Mouse (Mus musculus): ENCODE results near the gene Inpp1. TPM values are rescaled to one million over a fixed set of nuclear protein-coding genes. Genes with fewer than 3 reads are reported as not detected.

Inpp1 gene
- total RNA-seq (2021): 33.2 and 36.4 TPM in 2 replicates
- long read RNA-seq, experiment 1, full-length matches to known transcripts: 24 of 33 reads
- long read RNA-seq, experiment 1, partial matches to known transcripts: 1 of 33 reads
- long read RNA-seq, experiment 1, other reads (novel, unspliced or antisense): 8 of 33 reads
- long read RNA-seq, experiment 2, full-length matches to known transcripts: 21 of 48 reads
- long read RNA-seq, experiment 2, partial matches to known transcripts: 9 of 48 reads
- long read RNA-seq, experiment 2, other reads (novel, unspliced or antisense): 18 of 48 reads

DNA sequence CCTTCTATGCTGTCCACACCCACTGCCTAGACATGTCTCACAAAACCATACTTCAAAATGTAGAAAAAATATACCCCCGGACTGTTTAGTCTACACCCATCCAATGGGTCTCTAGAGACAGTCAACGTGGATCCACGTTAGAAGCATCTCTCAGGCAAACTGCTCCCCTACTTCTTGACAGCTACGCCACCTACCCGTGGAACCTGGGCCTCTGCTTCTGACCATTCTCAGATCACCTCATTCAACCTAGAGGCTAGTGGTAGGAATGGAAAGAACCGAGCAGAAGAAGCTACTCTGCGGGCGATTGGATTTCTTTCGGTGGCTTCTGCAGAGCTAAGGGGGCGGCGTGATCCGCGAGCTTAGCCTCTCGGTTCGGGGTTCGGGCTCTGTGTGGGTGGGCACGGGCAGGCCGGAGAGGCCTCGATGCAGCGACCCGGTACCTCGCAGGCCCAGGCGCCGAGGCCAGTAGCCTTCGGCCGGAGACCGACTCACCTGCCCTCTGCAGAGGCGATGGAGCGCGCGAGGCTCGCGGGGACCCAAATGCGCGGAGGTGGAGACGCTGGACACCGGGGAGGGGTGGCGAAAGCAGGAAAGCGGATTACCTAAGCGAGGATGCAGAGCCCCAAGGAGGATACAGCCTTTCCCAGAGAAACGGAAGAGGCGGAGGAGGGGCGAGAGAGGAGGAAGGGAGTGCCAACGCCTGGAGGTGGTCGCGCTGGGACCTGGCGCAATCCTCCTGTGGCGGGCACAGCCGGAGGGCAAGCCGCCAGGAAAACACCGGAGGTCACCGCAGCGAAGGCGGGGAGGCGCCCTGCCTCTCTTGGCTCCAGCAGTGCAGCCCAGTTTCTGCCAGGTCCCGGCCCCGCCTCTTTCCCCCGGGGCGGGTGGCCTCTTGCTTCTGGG is at the start of gene Inpp1:
TSS of gene Inpp1 (minus strand) at position 779 of the 903 bp plus-strand sequence.
- DNase-seq: peak; percentile 95

- no peak for DNase-seq
Measured at GRCm38 (mm10) chr1:52866007-52866406, 48.5 kb upstream of the Inpp1 start.

GRCm38 (mm10) chr1:52864220-52864619 is 46.7 kb upstream of the Inpp1 start:
- no peak for DNase-seq

DNA sequence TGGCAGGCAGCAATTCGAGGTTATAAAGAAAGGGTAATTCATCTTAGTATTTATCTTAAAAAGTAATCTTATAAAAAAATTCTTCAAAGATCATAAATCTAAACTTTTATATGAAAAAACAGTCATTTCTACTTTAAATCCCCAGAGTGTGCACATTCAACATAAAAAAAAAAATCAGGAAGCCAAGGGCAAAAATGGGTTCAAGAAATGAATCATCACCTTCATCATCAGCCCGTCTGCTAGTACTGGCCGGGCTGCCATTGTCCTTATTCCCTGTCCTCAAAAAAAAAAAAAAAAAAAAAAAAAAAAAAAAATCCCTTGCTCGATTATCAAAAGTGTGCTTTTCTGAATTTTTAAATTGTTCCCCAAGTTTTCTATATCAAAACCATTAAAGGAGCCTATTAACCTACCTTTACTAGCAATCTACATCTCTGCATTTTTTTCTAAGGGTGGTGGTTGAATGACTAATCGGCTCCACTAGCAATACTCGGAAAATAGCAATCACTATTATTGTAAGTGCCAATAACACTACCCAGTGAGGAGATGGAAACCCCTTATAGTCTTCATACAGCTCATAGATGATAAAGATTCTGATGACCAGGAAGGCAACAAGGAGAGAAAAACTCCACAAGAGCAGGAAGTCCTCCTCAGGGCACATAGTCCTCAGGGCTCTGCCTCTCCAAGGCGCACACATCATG is 38.6 kb upstream of the Inpp1 start:
- no peak for DNase-seq

DNA sequence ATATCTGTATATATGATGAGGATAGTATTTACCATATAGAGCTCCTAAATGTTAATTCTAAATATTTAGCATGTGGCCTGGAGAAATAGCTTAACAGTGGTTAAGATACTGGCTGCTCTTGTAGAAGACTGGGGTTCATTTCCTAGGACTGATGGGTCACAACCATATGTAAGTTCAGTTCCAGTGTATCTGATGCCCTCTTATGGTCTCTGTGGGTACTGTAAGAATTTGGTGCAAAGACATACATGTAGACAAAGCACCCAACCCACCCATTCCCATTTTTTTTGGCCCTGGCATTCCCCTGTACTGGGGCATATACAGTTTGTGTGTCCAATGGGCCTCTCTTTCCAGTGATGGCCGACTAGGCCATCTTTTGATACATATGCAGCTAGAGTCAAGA is 36.5 kb upstream of the Inpp1 start:
- peak; percentile 14 for DNase-seq

GRCm38 (mm10) chr1:52849422-52849821 is 31.9 kb upstream of the Inpp1 start:
- no peak for DNase-seq

DNA sequence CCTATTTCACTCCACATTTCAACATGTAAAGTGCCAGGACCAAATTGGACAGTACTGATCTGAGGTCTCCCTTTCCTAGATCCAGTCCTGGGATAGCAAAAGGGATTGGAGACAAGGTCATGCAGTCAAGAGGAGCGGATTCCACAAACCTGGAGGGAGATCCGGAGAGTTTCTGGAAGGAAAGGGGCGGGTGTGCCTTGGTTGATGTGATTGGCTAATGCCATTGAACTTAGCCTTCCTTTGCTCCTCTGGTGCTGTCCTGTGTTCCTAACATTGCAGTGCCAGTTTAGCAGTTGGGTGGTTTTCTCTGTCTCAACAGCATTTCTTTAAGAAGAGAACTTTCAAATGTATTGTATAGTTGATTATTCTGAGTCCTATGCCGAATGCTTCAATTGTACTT is 29.1 kb upstream of the Inpp1 start:
- peak; percentile 24 for DNase-seq

DNA sequence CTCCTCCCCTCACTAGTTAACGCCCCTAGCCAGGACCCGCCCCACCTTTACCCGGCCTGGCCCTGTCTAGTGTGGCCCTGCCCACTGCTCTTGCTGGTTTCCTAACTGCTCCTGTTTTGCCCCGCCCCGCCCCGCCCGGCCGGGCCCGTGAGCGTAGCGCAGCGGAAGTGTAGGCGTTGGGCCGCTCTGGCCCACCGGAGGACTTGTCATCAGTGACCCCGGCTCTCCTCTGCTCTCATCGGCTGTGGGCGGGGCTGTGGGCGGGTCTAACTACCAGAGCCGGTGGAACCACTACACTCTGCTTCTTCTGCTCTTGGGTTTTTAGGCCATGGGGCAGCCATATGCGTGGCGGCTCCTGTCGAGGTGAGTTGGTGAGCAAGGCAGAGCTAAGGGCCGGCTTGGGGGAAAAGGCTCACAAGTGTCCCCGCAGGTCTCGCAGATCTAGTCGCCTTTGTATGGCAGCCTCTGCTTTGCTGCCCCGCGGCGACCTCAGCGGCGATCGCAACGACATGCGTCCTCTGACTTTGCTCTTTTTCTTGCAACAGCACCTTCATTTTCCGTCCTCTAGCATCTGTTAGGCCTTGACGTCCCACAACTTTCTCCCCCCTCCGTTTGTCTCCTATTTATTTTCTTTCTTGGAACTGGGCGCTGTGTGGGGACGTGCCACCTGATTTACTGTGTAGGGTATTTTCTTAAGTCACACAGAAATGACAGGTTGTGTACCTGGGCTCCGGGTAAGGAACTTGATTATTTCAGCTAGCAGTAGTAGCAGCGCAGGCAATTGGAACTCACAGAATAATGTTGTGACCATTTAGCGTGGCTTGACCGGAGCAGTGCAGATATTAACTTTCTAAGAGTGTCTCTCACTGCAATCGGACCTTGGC is 27.5 kb upstream of the Inpp1 start, which contains the start of gene Hibch:
TSS of gene Hibch (plus strand) at position 148 of the 884 bp plus-strand sequence.
- DNase-seq: peak; percentile 99

DNA sequence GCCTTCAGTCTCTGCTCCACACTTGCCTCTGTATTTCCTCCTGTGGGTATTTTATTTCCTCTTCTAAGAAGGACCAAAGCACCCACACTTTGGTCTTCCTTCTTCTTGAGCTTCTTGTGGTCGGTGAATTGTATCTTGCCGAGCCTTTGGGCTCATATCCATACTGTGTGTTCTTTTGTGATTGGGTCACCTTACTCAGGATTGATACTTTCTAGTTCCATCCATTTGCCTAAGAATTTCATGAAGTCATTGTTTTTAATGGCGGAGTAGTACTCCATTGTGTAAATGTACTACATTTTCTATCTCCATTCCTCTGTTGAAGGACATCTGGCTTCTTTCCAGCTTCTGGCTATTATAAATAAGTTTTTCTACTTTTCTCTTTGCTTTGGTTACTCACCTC is 26.9 kb upstream of the Inpp1 start:
- no peak for DNase-seq

- no peak for DNase-seq
Measured at GRCm38 (mm10) chr1:52839099-52839498, 21.6 kb upstream of the Inpp1 start.

DNA sequence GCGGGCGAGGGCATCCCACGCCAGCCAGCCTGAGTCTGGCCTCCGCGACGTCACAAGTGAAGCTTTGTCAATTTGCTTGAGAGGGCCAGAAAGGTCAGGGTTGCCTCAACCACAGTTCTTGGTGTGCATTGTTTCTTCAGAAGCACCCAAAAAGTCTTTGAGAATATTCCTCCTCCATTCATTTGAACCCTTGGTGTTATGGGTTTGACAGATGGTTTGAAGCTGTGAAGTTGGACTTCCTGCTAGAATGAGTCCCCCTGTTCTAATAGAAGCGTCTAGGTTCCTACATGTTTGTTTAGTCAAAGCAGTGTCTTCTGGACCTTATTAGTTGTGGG is 292 bp upstream of the Inpp1 start:
- DNase-seq: no peak

DNA sequence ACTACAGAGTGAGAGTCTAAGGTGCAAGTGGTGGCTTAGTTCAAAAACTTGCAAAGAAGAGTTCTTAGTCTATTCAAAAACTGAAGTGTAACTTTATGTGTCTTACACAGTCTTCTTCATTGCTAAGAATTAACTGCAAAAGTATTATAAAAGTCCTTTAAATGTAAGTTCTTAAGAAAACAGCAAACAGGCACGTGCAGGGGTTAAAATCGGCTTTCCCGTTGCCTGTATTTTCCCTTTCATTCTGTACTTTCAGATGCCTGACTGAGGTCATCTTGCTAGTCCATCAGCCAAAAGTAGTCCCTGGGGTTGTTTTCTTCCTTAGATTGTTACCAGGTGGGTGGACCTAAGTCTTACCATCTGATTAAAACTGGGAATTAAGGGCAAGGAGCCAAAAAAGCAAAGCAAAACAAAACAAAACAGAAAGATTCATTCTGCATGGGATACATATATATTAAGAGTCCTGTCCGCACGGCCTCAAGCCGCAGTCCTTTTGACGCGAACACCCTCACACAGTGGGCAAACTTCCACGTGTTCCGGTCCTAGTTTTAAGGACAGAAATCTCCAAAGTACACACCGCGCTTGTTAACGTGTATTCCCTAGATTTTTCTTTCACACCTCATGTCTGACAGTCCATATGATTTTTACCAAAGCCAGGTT is 1.1 kb downstream of the Inpp1 start:
- peak; percentile 29 for DNase-seq

GRCm38 (mm10) chr1:52808456-52808855 is 9.0 kb downstream of the Inpp1 start:
- DNase-seq: no peak

- no peak for DNase-seq
Measured at GRCm38 (mm10) chr1:52805041-52805440, 12.4 kb downstream of the Inpp1 start.

GRCm38 (mm10) chr1:52802406-52802975 is 15.0 kb downstream of the Inpp1 start:
- no peak for DNase-seq

- DNase-seq: no peak
Measured at GRCm38 (mm10) chr1:52801651-52802050, 15.8 kb downstream of the Inpp1 start.

GRCm38 (mm10) chr1:52800340-52800740 is 17.1 kb downstream of the Inpp1 start:
- no peak for DNase-seq

GRCm38 (mm10) chr1:52799772-52800171 is 17.7 kb downstream of the Inpp1 start:
- no peak for DNase-seq

DNA sequence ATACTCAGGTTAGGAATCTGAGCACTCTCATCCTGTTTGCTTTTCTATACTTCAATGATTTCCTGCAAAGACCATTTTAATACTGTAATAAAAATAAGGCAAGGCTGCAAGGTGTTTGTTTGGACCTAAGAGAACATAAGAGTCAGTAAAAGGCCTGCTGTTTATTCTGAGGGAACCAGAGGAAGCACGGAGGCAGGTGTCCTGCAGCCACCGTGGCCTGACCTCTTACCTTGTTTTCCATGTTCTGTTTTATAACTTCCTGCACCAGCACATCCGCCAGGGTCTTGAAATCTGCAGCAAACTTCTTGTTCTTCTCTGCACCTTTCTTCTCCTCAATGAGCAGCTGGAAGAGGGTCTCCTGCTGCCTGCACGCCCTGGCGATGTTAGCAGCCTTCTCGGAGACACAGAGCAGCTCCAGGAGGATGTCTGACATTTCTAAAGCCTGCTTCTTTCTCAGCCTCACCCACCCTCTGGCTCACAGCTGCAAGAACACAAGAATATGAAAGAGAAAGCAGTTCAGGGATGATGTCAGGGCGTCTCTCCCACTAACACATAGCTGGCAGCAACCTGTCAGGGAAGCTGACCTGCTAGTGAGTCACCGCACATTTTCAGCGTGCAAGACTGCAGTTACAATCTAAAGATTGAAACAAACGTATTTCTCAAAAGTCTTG is 18.3 kb downstream of the Inpp1 start:
- peak; percentile 57 for DNase-seq

DNA sequence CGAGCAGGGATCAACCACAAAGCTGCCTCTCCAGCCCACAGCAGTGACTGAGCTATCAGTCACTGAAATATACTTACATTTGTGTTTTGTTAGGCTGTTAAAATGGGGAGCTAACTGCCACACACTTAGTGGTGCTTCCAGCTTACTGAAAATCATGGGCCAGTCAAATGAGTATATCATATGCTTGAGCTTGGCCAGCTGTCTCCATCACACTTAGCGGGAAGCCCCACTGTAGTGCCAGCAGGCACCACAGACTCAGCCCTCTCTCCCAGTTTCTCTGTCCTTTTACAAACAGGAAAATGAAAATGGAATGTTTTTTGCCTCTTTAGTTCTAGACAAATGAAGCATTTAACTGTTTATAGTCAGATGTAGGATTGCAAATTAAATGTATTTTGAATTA is 21.6 kb downstream of the Inpp1 start:
- DNase-seq: no peak
